Mouse (Mus musculus): ENCODE results near the gene Ubqln1. TPM values are rescaled to one million over a fixed set of nuclear protein-coding genes. Genes with fewer than 3 reads are reported as not detected.
A peak's percentile ranks its signal among the peaks of the same experiment; 100 is the strongest.

Ubqln1 gene
- polyA plus RNA-seq, 1 experiment from 2014 or later = 128 TPM

GRCm38 (mm10) chr13:58215253-58215591, 231 bp downstream of the Ubqln1 start:
- H3K27ac ChIP-seq (replicated peaks) = peak overlapping the region; percentile 97
- peaks cover 7% of the 10 kb centered on the region; the same call in 1 of the 2 replicates for H3K36me3 ChIP-seq
- H3K4me3 ChIP-seq = peak overlapping the region; percentile 99
- WGBS = under 1% methylated on average over 48 of the region's 48 CpGs
- no peak for DNase-seq (ENCODE audit: low spot score)
- H3K27me3 ChIP-seq (ENCODE audit: low read depth, poor library complexity, severe bottlenecking) = peaks cover 6% of the 10 kb centered on the region; the same call in 1 of the 2 replicates
- peaks cover 40% of the 10 kb centered on the region for H3K4me1 ChIP-seq
- no peaks in the 10 kb centered on the region for H3K9me3 ChIP-seq (replicated peaks)

- no peaks in the 10 kb centered on the region for H3K9me3 ChIP-seq (replicated peaks)
- WGBS = 3% methylated on average over 49 of the region's 49 CpGs
- H3K4me1 ChIP-seq = peaks cover 40% of the 10 kb centered on the region
- H3K27me3 ChIP-seq (ENCODE audit: low read depth, poor library complexity, severe bottlenecking) = peaks cover 6% of the 10 kb centered on the region; the same call in 1 of the 2 replicates
- H3K27ac ChIP-seq (replicated peaks) = peak overlapping the region; percentile 97
- no peak for DNase-seq (ENCODE audit: low spot score)
- peaks cover 7% of the 10 kb centered on the region; the same call in 1 of the 2 replicates for H3K36me3 ChIP-seq
- peak overlapping the region; percentile 99 for H3K4me3 ChIP-seq
Observed at GRCm38 (mm10) chr13:58214346-58215252, 854 bp downstream of the Ubqln1 start.

- H3K4me1 ChIP-seq = peaks cover 40% of the 10 kb centered on the region
- 81% methylated on average over 8 of the region's 8 CpGs for WGBS
- no peak for DNase-seq (ENCODE audit: low spot score)
- no peak overlapping the region for H3K27ac ChIP-seq (replicated peaks)
- H3K27me3 ChIP-seq (ENCODE audit: low read depth, poor library complexity, severe bottlenecking) = peaks cover 6% of the 10 kb centered on the region; the same call in 1 of the 2 replicates
- peaks cover 7% of the 10 kb centered on the region; the same call in 1 of the 2 replicates for H3K36me3 ChIP-seq
- H3K9me3 ChIP-seq (replicated peaks) = no peaks in the 10 kb centered on the region
- peak overlapping the region; percentile 99 for H3K4me3 ChIP-seq
Observed at GRCm38 (mm10) chr13:58213801-58214200, 1.7 kb downstream of the Ubqln1 start.

GRCm38 (mm10) chr13:58212530-58212929, 2.9 kb downstream of the Ubqln1 start:
- Histone ChIP-seq H3K4me3 (no peak overlapping the region), H3K27ac (replicated peaks) (no peak overlapping the region), H3K9me3 (replicated peaks) (no peaks in the 10 kb centered on the region), H3K4me1 (peaks cover 40% of the 10 kb centered on the region), H3K36me3 (peaks cover 10% of the 10 kb centered on the region; the same call in 1 of the 2 replicates), H3K27me3 (ENCODE audit: low read depth, poor library complexity, severe bottlenecking) (peaks cover 6% of the 10 kb centered on the region; the same call in 1 of the 2 replicates)
- WGBS = 87% methylated on average over 2 of the region's 2 CpGs
- DNase-seq (ENCODE audit: low spot score) = no peak

GRCm38 (mm10) chr13:58210441-58210840, 5.0 kb downstream of the Ubqln1 start:
- H3K27ac ChIP-seq (replicated peaks) = no peak overlapping the region
- WGBS = 93% methylated on average over 5 of the region's 5 CpGs
- peaks cover 13% of the 10 kb centered on the region; the same call in 1 of the 2 replicates for H3K36me3 ChIP-seq
- DNase-seq (ENCODE audit: low spot score) = no peak
- H3K4me1 ChIP-seq = peaks cover 30% of the 10 kb centered on the region
- no peak overlapping the region for H3K4me3 ChIP-seq
- H3K27me3 ChIP-seq (ENCODE audit: low read depth, poor library complexity, severe bottlenecking) = no peaks in the 10 kb centered on the region
- no peaks in the 10 kb centered on the region for H3K9me3 ChIP-seq (replicated peaks)

- no peaks in the 10 kb centered on the region for H3K9me3 ChIP-seq (replicated peaks)
- 0 out of 2 replicates have a peak, but pooled peaks cover 10% of the 10 kb centered on the region for H3K36me3 ChIP-seq
- H3K27ac ChIP-seq (replicated peaks) = no peak overlapping the region
- H3K4me1 ChIP-seq = no peaks in the 10 kb centered on the region
- no peak overlapping the region for H3K4me3 ChIP-seq
- no peak for DNase-seq (ENCODE audit: low spot score)
- H3K27me3 ChIP-seq (ENCODE audit: low read depth, poor library complexity, severe bottlenecking) = no peaks in the 10 kb centered on the region
- 90% methylated on average over 4 of the region's 4 CpGs for WGBS
Observed at GRCm38 (mm10) chr13:58206084-58206483, 9.4 kb downstream of the Ubqln1 start.

- H3K9me3 ChIP-seq (replicated peaks) = no peaks in the 10 kb centered on the region
- H3K36me3 ChIP-seq = 0 out of 2 replicates have a peak, but pooled peaks cover 6% of the 10 kb centered on the region
- WGBS = 68% methylated on average over 4 of the region's 4 CpGs
- no peak overlapping the region for H3K27ac ChIP-seq (replicated peaks)
- no peaks in the 10 kb centered on the region for H3K27me3 ChIP-seq (ENCODE audit: low read depth, poor library complexity, severe bottlenecking)
- no peaks in the 10 kb centered on the region for H3K4me1 ChIP-seq
- H3K4me3 ChIP-seq = no peak overlapping the region
- DNase-seq (ENCODE audit: low spot score) = no peak
Observed at GRCm38 (mm10) chr13:58204986-58205385, 10.5 kb downstream of the Ubqln1 start.

GRCm38 (mm10) chr13:58204202-58204601, 11.3 kb downstream of the Ubqln1 start:
- Histone ChIP-seq H3K36me3 (0 out of 2 replicates have a peak, but pooled peaks cover 6% of the 10 kb centered on the region), H3K27ac (replicated peaks) (no peak overlapping the region), H3K4me3 (no peak overlapping the region), H3K27me3 (ENCODE audit: low read depth, poor library complexity, severe bottlenecking) (no peaks in the 10 kb centered on the region), H3K9me3 (replicated peaks) (no peaks in the 10 kb centered on the region), H3K4me1 (no peaks in the 10 kb centered on the region)
- WGBS = 92% methylated on average over 3 of the region's 3 CpGs
- no peak for DNase-seq (ENCODE audit: low spot score)

- H3K4me3 ChIP-seq = no peak overlapping the region
- no peaks in the 10 kb centered on the region for H3K27me3 ChIP-seq (ENCODE audit: low read depth, poor library complexity, severe bottlenecking)
- H3K27ac ChIP-seq (replicated peaks) = no peak overlapping the region
- 81% methylated on average over 1 of the region's 1 CpGs for WGBS
- H3K9me3 ChIP-seq (replicated peaks) = no peaks in the 10 kb centered on the region
- peaks cover 8% of the 10 kb centered on the region for H3K36me3 ChIP-seq
- no peak for DNase-seq (ENCODE audit: low spot score)
- H3K4me1 ChIP-seq = no peaks in the 10 kb centered on the region
Observed at GRCm38 (mm10) chr13:58202903-58203302, 12.6 kb downstream of the Ubqln1 start.

GRCm38 (mm10) chr13:58201908-58202307, 13.5 kb downstream of the Ubqln1 start:
- no peak overlapping the region for H3K4me3 ChIP-seq
- H3K9me3 ChIP-seq (replicated peaks) = no peaks in the 10 kb centered on the region
- no peak for DNase-seq (ENCODE audit: low spot score)
- H3K27me3 ChIP-seq (ENCODE audit: low read depth, poor library complexity, severe bottlenecking) = no peaks in the 10 kb centered on the region
- WGBS = 94% methylated on average over 3 of the region's 3 CpGs
- peaks cover 16% of the 10 kb centered on the region for H3K36me3 ChIP-seq
- no peak overlapping the region for H3K27ac ChIP-seq (replicated peaks)
- H3K4me1 ChIP-seq = no peaks in the 10 kb centered on the region

GRCm38 (mm10) chr13:58201343-58201742, 14.1 kb downstream of the Ubqln1 start:
- H3K9me3 ChIP-seq (replicated peaks) = no peaks in the 10 kb centered on the region
- H3K27me3 ChIP-seq (ENCODE audit: low read depth, poor library complexity, severe bottlenecking) = no peaks in the 10 kb centered on the region
- H3K27ac ChIP-seq (replicated peaks) = no peak overlapping the region
- H3K36me3 ChIP-seq = peaks cover 20% of the 10 kb centered on the region
- no peak for DNase-seq (ENCODE audit: low spot score)
- no peaks in the 10 kb centered on the region for H3K4me1 ChIP-seq
- WGBS = 92% methylated on average over 6 of the region's 6 CpGs
- H3K4me3 ChIP-seq = no peak overlapping the region

GRCm38 (mm10) chr13:58197981-58198640, 17.3 kb downstream of the Ubqln1 start:
- Histone ChIP-seq H3K9me3 (replicated peaks) (no peaks in the 10 kb centered on the region), H3K4me1 (no peaks in the 10 kb centered on the region), H3K27me3 (ENCODE audit: low read depth, poor library complexity, severe bottlenecking) (no peaks in the 10 kb centered on the region), H3K36me3 (peaks cover 49% of the 10 kb centered on the region), H3K4me3 (no peak overlapping the region), H3K27ac (replicated peaks) (no peak overlapping the region)
- no peak for DNase-seq (ENCODE audit: low spot score)
- 90% methylated on average over 7 of the region's 7 CpGs for WGBS

- Histone ChIP-seq H3K4me1 (no peaks in the 10 kb centered on the region), H3K9me3 (replicated peaks) (no peaks in the 10 kb centered on the region), H3K4me3 (no peak overlapping the region), H3K27ac (replicated peaks) (no peak overlapping the region), H3K36me3 (peaks cover 58% of the 10 kb centered on the region), H3K27me3 (ENCODE audit: low read depth, poor library complexity, severe bottlenecking) (no peaks in the 10 kb centered on the region)
- 87% methylated on average over 3 of the region's 3 CpGs for WGBS
- DNase-seq (ENCODE audit: low spot score) = no peak
Observed at GRCm38 (mm10) chr13:58197211-58197610, 18.2 kb downstream of the Ubqln1 start.
